Mouse (Mus musculus) adrenal gland, postnatal 14 days (tissue): ENCODE measurements around the gene Svs1. TPM values are rescaled to one million over a fixed set of nuclear protein-coding genes. Genes with fewer than 3 reads are reported as not detected.

Experiments
- DNase-seq: peaks from one replicate; pipeline ENCODE4 v3.0.0; 2021; ENCODE audit warnings: mixed read lengths
- total RNA-seq: library from RNA; stranded (reverse); gene quantifications from 2 replicates; pipeline ENCODE4 v1.2.3, GENCODE M21; 2021

Svs1 gene
- total RNA-seq, 1 experiment from 2014 or later, result not detected

DNA sequence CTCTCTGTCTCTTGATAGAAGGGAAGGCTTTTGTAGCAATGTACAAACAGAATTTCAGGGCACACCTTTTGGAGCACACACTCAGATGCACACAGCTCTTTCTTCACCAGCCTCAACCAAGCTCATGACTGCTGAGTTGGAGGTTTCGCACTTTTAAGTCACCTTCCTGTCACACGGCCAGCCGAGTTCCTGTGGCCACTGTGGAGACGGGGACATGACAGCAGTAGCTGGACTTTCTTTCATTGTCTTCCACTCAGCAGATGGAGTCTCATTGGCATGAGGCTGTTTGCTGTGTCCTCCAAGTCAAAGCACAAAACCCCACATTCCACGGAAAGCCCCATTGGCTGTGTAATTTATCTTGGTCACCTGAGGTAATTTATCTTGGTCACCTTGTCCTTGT, 24.5 kb downstream of the Svs1 start:
- no peak for DNase-seq

DNA sequence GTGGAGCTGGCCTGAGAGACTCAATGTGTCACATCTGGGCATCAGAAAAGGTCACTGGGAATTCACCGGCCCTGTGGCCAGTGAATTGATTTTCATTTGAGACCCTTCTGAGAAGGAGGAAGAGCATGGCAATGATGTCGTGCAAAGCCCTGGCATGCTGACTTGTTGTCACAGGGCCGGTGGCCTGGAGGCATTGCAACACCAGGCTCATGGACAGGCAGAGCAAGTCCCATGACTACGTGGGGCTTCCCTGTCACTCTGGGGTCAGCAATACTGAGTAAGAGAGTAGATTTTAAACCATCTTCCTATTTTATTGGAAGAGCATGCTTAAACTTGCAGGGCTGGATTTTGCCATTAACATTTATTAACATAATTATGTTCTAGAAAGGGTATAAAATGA, 26.4 kb downstream of the Svs1 start:
- DNase-seq, result no peak

DNA sequence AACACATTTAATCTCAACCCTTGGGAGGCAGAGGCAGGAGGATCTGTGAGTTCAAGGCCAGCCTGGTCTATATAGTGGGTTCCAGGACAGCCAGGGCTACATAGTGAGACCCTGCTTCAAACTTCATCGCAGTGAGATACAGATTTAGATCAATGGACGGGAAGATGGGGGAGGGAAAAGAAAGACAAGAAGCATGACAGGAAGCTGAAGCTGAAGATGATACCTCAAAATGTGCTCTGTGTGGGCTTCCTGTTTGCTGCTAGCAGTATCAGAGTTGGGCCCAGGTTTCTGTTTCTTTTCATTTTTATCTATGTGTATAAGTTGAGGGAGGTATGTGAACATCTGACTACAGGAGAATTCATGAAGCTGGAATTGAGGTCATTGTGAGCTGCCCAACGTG, 26.8 kb downstream of the Svs1 start:
- no peak for DNase-seq

DNA sequence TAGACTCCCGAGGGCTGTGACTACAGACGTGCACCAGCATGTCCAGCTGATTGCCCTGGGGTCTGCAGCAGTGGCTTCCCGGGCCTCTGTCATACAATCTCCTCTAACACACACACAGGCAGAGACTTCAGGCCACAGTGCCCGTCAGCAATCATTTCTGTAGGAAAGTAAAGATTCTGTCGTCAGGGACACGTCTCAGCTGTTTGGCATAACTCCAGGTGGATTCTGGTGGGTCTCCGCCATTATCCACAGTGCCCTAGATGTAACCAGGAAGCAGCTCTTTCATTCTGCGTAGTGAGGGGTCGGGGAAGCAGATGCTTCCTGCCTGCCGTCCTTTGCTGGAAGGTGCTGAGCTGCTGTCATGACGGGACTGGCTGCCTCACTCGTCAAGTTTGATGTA, 30.5 kb downstream of the Svs1 start:
- DNase-seq, result no peak

DNA sequence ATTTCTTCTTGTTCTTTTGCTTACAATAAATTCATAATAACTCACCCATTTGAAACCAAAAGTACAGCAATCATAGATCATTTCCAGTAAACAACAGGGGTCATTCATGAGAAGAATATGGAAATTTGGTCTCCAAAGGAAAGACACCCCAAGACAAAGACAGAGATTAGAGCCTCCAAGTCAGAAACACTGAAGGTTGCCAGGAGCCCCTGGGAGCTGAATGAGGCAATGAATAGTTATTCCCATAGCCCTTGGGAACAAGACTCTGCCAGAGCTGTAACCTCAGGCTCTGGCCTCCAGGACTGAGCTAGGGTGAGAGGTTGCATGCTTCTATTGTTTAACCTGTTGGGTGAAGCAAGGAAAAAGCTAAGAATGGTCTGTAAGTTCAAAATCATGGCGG, 32.7 kb downstream of the Svs1 start:
- no peak for DNase-seq

DNA sequence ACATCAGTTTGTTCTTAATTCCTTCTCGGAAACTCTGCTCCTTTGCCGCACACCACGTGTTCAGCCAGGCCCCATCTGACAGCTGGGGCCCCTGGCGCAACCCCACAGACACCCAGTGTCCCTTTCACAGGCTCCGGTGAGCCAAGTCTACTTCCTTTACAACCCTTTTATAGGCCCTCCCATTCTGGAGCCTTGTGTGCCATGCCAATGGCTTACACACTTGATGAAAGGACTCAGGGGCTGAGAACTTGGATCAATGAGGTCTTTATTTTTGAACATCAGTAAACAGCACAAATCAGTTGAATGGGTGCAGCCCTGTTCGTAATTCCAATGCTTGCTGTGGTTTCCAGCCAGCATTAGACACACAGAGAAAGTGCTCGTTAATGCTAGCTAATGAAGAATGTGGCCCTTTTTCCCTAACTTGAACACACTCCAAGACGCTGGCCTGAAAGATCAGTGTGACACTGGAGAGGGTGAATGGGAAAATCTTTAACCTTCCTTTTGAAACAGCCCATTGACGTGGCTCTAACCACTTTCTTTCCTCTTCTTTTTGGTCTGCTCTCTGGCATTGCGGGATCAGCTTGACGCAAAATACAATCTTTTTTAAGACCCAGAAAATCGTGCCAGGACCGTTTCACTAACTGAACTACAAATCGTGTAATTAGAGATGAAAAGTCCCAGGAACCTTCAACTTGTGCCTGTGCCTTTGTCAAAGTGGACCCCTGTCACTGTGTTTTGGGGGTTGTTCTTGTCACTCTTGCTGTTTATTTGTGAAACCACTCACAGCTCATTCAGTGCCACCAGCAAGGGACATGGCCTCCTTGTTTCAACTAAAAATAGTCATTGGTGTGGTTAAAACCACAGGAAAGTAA, 34.7 kb downstream of the Svs1 start:
- no peak for DNase-seq

DNA sequence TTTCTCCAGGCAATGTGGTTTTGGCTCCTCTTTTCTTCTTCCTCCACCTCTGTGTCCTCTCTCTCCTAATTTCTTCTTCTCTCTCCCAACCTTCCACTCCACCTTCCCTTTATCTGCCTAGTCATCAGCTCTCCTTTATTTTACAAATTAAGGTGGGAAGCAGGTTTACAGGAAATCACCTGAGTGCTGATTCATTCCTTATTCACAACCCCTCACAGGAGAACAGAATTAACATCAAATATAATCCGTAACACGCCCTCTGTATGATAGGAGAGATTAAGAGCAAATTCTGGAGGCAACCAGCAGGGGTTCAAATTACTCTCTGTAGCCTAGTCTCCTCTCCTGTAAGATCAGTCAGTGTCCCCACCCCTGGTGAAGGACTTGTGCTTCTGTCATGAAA, 35.7 kb downstream of the Svs1 start:
- DNase-seq, result no peak

DNA sequence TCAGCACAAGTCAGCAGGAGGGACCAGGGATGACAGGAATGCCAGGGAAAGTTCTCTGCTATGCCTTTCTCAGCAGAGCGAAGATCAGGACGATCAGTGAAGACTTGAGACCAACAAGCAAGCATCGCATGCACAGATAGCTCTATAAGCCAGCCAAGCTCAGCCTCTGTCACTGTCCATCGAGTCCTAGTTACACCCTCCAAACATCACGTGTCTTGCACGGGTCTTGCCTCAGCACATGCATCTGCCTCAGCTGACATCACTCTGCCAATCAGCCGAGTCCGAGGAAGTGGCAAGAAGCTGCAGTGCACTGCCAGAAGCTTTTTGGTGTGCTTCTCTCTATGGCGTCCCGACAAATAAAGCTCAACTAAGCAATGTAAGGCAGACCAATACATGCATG, 36.7 kb downstream of the Svs1 start:
- DNase-seq, result no peak

DNA sequence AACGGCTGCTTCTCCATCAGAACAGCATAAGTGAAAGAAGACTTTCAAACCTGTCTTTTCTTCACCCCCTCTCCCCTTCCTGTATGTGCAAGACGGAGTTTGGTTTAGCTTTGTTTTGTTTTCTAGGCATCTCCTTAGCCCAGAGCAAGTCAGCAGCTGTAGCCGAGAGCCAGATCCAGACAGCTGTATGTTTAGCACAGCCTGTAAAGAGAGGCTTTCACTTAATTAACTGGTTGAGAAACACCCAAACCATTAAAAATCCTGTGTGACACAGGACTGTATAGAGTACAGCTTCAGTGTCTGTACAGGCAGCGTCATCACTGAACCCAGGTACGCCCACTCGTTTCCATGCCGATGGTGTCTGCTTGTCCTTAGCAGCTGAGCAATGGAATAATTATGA, 38.6 kb downstream of the Svs1 start:
- no peak for DNase-seq

DNA sequence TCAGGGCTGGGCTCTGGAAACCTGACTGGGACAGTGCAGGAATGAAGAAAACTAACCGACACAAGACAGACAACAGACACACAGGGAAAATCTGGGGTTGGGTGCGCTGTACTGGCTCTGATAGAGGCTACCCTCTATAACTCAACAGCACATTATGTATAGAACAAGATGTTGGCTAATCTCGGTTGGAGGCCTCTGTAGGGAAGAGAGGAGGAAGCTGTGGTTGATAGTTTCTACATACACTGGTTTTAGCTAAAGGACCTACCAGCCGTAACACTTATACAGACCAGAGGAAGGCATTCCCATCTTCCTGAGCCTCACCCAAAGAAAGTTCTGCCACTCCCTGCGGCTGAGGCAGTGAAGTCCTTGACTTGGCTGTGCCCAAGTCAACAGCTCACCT, 39.8 kb downstream of the Svs1 start:
- DNase-seq, result no peak

DNA sequence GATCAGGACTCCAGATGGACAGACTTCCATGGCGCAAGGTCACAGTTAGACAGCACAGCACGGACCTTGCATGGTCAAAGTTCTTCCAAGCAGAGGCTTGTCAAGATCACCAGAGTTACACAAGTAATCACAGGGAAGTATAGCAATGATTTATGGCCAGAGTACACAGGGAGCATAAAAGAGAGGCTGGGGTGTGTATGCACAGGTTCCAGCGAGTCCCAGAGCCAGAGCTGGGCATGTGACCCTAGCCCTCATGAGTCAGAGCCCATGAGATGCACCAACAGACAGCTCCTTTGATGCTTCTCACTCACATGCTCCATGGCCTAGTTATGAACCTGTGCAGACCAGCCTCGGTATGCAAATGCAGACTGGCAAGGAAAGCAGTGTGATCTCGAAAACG, 41.4 kb downstream of the Svs1 start:
- no peak for DNase-seq

DNA sequence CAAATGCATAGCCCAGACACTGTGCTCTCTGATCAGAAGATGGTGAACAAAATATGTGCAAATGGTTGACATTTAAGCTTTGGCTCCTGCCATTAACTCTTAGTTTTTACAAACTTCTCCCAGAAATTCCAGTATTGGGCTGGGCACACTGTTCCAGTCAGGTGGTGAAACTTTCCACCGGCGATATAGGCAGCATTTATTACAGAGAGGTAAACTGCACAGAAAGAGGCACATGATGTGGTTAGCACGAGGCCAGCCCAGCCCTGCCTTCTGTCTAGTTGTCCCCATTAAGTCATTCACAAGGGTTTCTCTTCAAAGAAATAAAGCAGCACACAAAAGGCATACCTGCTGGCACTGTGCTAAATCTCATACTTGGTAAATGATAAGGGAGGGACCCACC, 42.0 kb downstream of the Svs1 start:
- no peak for DNase-seq

DNA sequence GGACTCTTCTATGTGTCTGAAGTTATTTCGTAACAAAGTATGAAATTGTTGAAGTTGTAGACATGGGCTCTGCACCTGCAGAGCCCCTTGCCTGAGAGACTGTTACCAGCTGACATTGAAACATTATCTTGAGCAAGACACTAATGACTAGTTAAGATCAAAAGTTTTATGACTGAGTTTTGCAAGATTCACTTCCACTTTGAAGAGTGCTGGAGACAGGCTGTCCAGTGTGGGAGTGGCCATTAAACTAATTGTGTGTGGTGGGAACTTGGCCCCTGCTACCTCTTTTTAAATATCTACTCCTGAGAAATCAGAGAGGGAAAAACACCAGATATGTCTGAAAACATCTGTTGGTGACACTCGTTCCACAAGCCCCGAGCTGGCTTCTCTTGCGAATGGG, 44.6 kb downstream of the Svs1 start:
- DNase-seq, result no peak

DNA sequence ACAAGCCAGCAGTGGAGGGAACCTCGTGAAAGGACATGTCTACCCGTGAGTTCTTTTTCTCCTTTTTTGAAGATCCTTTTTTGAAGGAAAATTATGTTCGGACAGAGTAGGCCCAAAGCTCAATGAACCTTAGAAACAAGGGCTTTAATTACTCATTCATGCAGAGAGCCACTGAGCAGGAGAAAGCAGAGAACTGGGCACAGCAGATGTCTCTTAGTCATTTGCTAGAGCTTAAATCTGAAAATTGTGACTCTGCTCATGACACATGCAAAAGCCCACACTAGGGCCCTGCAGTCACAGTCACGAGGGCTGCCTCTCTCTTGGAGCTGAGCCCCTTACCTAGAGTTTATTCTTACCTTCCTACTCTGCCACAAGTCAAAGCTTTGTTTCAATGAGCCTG, 46.1 kb downstream of the Svs1 start:
- no peak for DNase-seq

DNA sequence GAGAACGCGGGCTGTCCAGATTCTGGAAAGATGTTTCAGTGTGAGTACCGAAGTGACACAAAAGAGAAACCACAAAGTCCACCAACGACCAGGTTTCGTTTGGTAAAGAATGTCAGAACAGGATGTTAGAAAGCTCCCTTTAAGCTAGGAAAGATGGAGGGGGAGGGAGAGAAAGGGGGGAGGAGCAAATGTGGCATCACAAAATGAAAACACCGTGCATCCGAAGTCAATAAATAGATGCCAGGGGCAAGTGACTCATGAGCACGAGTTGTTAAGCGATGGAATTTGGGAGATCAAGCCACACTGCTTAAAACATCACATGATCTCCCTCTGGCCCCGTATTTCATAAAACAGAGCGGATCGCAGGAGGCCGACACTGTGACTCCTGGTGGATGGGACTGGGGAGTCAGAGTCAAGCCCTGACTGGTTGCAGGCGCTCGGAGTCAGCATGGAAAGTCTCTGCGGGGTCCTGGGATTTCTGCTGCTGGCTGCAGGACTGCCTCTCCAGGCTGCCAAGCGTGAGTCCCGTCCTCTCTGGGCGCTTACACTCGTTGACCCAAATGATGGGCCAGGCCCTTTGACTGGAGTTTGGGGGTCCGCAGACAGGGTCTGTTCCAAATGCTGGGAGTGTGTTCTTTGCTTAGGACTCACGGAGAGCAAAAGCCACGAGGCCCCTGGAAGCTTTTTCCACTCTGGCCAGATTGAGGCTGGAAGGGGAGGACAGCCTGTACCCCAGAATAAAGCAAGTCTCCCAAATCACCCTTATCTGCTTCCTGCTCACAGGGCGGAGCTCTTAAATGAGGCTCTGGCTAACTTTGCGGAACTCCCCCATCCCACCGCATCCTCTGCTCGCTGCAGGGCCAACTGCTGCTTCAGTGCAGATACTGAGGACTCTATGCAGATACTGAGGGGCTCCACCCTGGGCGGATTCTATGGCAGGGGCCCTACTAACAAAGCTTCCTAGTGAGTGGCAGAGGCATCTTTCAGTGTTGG, 49.9 kb downstream of the Svs1 start, which contains the start of gene Gpnmb:
TSS of gene Gpnmb (plus strand) at position 272 of the 993 bp plus-strand sequence.
- no peak for DNase-seq

DNA sequence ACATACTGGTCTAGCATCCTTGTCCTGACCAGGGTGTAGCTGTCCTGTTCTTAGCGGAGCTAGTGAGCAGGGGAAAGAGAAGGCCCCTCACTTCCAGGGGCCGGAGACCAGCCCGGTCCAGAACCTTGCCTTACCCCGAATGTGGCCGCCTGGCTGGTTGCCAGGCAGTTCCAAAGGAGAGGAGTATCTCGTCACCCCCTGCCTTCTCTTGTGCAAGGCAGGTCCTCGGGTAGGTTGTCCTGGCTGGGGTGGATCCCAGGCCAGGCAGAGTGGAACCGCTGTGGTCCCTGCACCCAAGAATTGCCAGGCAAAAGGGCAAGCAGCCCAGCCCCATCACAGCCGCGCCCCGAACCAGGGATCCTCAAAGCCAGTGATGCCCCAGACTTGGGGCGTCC, 50.6 kb downstream of the Svs1 start:
- DNase-seq, result no peak

DNA sequence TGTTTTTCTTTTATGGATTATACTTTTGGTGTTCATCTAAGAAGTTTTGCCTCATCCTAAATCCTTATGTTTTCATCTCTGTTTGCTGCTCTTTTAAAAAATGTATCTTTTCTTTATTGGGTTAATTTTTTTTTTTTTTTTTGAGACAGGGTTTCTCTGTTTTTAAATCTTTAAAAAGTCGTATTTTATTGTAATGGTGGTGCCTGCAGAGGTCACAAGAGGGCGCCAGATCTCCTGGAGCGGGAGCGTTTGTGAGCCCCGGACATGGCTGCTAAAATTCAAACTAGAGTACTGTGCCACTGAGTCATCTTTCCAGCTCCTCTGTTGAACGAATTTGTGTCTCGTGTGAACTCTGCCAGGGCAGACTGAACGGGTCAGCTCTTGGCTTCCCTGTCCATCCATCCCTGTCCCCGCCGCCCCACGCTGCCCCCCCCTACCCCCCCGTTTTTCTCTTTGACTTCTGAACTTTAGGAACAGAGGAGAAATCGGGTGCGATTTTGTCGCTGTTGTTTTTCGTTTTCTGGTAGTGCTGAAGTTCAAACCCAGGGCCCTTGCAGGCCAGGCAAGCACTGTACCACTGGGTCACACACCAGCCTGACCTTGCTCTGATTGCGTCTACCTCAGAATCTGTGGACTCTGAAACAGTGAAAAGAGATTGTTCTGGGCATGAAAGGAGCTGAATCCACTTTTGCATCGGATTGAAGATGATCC, 53.0 kb downstream of the Svs1 start:
- peak; percentile 83 for DNase-seq

Other genes starting within 250 kb of the Svs1 start
- 15.4 and 36.5 TPM in 2 replicates for gene Gimap1, start 247.8 kb upstream of the Svs1 start, total RNA-seq
- 11.0 and 23.6 TPM in 2 replicates for gene Gimap5, start 240.7 kb upstream of the Svs1 start, total RNA-seq
- gene Gimap3, start 216.0 kb upstream of the Svs1 start, total RNA-seq, result 1.8 and 19.3 TPM in 2 replicates
- 139 and 181 TPM in 2 replicates for gene Tmem176a, start 145.9 kb upstream of the Svs1 start, total RNA-seq
- 293 and 324 TPM in 2 replicates for gene Tmem176b, start 145.4 kb upstream of the Svs1 start, total RNA-seq
- not detected in 2 replicates for gene Aoc1, start 114.0 kb upstream of the Svs1 start, total RNA-seq
- not detected in 2 replicates for gene 1600015I10Rik, start 57.0 kb upstream of the Svs1 start, total RNA-seq
- not detected in 2 replicates for gene Doxl2, start 11.9 kb upstream of the Svs1 start, total RNA-seq
- 0.19 and 1.2 TPM in 2 replicates for gene Gpnmb, start 49.7 kb downstream of the Svs1 start, total RNA-seq
- 42.7 and 45.8 TPM in 2 replicates for gene Malsu1, start 86.9 kb downstream of the Svs1 start, total RNA-seq
- gene Igf2bp3, start 228.1 kb downstream of the Svs1 start, total RNA-seq, result 2.8 and 3.1 TPM in 2 replicates